Mouse (Mus musculus): ENCODE measurements at regions not wholly inside any gene's neighbourhood (a gene's known extent, or its start where the extent isn't known, plus 50 kb on each side); places are given as distances from the start of the nearest gene placed in this dataset.

DNA sequence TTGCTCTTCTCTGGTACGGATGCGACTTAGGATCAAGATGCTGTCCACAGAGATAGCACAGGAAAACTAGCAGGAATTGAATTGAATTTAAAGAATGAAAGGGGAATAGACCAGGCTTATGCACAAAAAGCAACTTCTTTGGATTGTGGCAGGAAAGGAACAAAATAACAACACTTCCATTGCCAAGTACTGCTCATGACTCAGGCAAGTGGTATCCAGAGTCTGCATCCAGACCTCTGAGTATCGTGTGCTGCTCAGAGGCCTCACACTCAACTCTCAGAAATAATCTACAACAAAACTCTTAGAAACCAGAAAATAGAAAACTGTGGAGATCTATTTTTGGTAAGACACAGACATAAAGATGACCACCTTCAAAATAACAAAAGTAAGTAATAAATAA, 176.1 kb upstream of the Egflam start:
- DNase-seq (ENCODE audit: low read depth, low spot score), result no peak

DNA sequence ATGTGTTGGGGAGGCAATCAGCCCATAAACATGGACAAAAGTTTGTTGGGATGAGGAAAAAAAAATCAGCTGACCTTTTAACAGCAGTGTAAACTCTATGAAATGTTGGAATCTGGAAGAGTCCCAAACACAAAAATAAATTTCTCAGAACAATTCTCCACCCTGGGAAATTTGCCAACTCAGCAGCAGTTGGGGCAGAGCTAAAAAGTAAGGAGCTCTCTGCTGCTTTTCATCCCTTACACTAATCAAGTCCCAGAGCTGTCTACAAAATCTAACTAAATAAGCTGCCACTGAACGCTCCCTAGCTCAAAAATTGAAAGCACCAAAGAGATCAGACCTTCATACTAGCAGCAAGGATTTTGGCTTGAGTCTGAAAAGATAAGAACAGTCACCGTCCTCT, 176.6 kb upstream of the Egflam start:
- DNase-seq (ENCODE audit: low read depth, low spot score), result no peak

DNA sequence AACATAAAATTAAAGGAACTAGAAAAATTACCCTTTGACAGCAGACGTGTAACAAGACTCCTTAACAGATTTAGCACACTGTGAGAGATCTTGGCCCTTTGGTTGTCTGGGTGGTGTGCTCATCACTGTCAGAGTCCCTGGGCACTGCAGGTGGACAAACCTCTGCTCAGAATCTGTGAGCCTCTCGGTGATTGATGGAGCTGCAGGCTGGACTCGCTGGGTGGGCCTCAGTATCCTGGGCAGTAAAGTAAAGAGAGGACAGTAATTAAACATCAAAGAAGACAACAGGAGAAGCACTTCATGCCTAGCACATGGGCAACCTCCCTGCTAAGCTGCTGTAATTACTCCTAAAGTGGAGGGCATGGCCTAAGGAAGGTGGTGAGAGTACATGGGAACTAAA, 180.2 kb upstream of the Egflam start:
- DNase-seq (ENCODE audit: low read depth, low spot score), result no peak

DNA sequence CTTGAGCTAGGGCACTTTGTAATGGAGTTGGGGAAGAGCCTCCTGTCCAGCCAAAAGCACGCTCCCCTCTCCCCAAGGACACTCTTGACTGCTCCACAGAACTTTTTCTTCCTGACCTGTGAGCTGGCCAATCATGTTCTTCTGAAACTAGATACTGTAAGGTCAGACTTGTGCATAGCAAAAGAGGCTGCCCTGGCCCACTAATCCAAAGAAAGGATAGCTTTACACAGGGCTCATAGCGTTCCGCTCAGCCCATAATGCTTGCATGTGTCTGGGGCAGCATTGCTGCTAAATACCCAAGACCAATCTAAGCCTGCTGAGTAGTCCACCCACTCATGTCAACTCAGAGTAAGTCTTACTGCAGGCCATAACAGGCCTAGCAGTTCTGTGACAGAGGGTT, 189.0 kb upstream of the Egflam start:
- no peak for DNase-seq (ENCODE audit: low read depth, low spot score)

DNA sequence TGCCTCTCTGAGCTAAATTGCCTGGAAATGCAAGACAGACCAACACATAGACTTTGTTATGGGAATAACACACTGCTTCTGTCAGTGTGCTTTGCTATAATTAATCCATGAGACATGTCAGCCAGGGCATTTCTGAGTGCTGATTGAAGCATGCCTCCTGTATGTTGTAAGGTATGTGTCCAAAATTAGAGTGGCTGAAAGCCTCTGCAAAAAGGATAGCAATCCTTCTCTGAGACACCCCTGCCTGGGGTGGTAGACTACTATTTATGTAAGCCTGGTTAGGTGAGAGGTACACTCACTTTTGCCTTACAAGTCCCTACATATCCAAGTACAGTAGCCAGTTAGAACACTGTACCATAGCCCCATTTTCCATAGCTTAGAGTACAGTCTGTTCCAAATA, 193.3 kb upstream of the Egflam start:
- DNase-seq (ENCODE audit: low read depth, low spot score), result no peak

DNA sequence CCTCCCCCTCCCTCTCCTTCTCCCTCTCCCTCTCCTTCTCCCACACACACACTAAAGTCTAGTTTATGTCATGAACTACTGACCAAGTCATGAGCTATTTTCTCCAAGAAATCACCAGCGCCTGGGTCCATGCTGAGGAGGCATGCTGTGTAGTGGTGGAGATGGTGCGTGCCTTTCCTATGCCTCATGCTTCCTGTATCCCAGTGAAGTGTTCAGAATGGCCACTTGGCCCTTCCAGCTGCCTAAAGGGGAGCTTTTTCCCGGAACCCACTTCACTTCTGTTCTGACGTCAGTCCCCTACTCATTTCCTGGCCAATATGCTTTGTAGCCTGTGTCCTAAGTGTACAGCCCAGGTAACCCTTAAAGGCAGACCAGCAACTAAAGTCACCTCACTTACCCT, 199.1 kb upstream of the Egflam start:
- no peak for DNase-seq (ENCODE audit: low read depth, low spot score)

DNA sequence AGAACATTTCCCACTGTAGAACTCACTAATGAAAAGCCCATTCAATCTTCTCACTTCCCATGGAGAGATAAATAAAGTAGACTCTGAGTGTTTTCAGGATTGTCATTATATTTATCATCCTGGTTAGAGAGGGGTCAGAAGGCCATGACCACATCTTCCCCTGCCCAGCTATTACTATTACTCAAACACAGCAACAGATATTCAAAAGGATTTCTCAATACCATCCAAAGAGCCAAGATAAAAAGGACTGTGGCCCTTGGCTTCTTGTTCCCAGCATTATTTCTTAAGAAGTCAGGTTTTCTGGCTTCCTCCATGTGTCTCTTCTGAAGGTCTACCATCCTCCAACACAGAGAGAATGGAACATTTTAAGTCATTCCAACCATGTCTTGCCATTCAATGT, 199.6 kb upstream of the Egflam start:
- DNase-seq (ENCODE audit: low read depth, low spot score), result no peak

DNA sequence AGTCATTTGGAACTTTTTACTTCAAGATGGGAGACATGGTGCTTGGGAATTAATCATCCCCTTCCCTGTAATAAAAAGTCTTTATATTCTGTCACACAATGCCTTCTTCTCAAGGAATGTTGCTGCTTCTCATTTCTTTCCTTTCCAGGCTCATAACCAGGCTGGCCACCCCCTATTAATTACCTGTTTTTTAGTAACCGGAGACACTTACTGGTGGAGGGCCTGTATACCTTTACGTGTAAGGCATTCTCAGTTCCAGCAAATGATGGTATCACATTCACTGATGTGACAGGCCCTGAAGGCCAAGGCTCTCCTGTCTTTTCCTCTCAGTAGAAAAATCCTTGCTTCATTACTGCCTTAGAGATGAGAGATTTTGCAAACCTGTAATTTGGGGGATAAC, 203.3 kb upstream of the Egflam start:
- DNase-seq (ENCODE audit: low read depth, low spot score), result no peak

DNA sequence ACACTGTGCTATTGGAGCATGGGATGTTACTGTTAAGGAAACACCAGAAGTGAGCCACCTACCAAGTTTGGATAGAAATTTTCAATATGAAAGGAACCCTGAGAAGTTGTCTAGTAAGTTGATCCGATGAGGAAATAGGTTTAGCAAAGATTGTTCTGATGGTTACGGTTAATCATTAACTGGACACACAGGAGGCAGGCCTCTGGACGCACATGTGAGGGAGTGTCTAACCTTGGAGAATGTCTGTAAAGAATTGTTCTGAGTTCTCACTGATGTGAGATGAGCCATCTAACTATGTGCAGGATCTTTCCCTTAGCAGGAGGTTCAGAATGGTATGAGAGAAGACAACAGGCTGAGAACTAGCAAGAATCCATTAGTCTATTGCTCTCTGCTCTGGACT, 205.8 kb upstream of the Gdnf start:
- no peak for DNase-seq (ENCODE audit: low read depth, low spot score)

DNA sequence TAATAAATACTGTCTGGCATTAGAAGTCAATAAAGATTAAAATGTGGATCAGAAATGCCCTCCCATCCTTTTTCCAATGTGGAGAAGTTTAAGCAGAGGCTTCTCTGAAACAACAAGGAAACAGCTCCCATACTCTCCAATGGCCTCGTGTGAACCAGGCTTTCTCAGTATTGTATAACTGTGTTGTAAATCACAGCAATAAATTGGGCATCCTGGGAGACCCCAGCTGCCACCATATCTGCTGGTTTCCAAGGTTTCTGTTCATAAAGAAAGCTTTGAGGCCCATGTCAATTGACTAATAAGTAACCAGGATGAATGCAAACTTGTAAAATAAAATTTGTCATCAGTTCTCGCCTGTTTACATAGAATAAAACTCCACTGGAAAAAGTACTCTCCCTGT, 192.7 kb upstream of the Gdnf start:
- no peak for DNase-seq (ENCODE audit: low read depth, low spot score)

DNA sequence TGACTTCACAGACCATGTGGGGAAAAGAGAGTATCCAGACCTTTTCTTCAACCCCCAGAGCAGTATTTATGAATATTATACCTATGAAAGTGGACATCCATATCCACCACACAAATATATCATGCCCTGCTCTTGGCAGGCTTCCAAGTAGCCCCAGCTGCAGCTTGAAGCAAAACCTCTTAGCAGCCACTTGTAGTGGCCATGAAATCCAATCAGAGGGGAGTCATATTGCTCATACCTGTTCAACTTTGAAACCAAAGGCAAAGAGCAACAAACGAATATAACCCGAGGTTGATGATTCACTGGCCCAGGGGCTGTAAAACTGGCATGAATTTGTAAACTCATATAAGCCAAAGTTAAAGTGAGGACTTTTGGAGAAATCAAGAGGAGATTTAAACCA, 187.6 kb upstream of the Gdnf start:
- no peak for DNase-seq (ENCODE audit: low read depth, low spot score)

DNA sequence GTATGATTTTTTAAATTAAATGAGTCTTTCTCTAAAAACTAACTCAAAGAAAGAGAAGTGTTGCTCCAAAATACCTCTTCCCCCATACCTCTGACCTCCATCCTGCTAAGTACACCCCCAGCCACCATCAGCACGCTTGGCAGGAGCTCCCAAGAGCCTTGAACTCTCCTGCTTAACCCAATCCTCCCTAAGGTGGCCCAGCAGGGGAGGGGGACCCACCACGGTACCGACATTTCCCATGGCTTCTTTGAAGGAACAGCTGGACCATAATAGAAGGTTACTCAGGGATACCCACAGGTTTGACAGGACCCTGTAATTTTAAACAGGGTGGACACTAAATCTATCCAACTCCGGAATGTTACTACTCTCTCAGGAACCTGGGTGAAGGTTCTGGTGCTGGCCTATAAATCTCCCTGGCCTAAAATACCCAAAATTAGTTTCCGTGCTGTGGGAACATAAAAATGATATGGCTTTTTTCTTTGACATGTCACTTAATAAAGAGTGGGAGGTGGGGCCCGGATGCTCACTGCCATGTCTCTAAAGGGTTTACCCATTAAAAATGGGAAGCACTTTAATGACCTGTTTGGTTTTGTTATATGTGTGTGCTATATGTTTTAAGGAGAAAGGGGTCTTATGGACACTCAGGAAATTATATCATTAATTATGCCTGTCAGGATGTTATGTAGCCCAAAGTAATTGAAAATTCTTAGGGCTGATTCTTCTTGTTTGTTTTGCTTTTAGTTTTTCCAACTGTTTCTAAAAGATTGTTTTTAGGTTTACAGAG, 185.8 kb upstream of the Gdnf start:
- DNase-seq (ENCODE audit: low read depth, low spot score), result no peak

DNA sequence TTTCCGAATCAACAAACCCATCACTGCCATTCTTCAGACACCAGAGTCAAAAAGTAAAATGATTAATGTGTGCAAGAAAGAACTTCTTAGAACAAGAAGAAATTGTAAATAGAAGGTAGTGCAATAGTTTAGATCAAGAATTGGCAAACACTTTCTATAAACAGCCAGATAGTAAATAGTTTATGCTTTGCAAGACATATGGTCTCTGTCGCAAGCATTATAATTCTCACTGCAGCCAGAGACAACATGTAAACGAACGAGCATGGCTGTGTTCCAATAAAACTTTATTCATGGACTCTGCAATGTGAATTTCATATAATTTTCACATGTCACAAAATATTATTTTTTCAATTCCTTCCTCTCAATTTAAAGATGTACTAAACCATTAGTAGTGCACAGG, 180.8 kb upstream of the Gdnf start:
- DNase-seq (ENCODE audit: low read depth, low spot score), result no peak

DNA sequence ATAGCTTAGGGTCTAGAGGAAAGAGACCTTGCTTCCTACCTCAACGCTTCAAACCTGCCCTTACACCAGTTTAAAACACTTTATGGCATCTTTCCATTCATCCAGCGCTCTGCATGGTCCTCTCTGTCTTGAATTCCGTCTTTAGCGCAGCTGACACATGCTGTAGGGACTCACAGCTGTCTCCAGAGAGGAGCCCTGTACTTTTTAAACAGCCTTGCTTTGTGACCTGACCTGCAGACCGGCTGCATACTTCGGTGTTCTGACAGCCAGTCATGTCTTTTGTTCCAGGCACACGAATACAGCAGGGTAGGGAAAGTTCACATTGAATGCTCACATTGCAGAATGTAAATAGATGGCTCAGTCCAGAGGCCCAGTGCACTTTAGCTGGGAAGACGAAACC, 175.4 kb upstream of the Gdnf start:
- no peak for DNase-seq (ENCODE audit: low read depth, low spot score)

DNA sequence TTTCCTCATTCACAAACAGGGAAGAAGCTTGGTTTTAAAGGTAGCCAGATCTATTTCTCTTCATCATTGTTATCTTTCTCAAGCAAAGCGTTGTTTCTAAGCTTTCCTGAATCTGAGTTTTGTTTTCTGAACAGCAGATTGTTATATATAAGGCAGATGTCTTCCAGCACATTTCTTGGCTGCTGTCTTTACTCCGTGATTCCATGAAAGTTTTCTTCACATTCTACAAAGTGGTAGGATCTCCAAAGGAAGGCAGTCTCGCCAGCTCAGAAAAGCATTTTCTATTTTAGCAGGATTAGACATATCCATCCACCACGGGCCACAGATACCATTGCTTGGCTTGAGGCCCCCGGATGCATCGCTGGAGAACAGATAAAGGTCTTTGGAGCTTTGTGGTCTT, 171.2 kb upstream of the Gdnf start:
- no peak for DNase-seq (ENCODE audit: low read depth, low spot score)

DNA sequence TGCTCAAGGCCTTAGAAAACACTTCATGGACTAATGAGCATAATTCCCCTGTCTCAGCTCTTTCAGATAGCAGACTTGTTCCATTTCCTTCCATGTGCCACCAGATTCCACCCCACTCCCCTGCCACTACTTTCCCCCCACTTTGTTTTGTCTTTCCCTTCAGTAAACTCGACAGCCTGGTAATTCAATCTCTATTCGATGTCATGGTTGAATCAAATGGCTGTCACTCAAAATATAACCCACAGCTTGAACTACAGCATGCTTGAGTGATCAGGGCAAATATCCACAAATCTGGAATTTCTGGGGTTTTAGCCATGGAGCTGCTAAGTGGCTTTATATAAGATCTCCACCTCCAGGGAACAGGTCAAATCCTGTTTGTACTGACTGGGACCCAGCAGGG, 168.6 kb upstream of the Gdnf start:
- no peak for DNase-seq (ENCODE audit: low read depth, low spot score)

DNA sequence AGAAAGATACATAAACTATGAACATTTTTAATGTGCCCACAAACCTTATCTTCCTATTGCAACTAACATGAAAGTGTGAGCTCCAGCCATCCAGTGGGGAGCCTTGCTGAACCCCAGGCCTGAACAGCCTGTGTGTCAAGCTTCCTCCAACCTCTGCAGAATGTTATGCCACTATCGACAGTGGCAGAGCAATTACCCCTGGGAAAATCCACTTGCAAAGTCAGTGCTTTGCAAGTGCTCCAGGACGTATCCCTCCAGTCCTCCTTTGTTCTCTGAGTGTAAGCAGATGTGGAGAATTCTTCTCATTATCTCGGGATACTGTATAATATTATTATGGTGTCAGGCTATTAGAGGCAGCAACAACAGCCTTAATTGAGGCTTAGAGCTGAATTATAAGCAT, 159.9 kb upstream of the Gdnf start:
- DNase-seq (ENCODE audit: low read depth, low spot score), result no peak

DNA sequence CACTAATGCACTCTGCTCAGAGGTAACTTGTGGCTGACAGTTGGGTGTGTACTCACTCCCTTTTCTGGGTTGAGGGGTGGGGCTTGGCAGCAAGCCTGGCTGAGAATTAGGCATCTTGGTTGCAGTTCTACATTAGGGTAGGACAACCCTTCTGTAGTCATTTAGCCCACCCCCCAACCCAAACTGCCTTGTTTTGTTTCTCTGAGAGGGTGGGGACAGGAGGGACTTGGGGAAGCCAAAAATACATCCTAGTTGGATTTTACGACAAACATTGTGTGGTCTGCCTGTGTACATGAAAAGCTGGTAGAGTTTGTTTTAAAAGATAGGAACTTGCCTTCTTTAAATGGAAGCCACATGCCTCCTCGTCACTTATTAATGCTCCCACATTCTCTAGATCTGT, 146.8 kb upstream of the Gdnf start:
- no peak for DNase-seq (ENCODE audit: low read depth, low spot score)

DNA sequence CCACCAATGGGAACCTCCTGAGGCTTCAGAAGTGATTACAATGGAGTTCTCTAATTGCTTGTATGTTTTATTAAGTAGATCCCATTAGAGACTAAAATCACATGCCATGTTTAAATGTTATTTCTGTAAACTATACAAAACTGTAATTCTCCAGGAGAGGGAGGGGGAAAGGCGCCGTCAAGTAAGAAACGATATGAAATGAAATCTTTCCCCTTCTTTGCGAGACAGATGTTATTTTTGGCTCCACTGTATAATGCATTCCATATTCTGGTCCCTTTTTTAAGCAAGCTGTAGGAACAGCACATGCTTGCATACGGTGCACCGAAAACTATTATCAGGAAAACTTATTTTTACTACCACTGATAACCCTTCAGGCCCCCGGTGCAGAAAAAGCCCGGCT, 141.0 kb upstream of the Gdnf start:
- no peak for DNase-seq (ENCODE audit: low read depth, low spot score)

DNA sequence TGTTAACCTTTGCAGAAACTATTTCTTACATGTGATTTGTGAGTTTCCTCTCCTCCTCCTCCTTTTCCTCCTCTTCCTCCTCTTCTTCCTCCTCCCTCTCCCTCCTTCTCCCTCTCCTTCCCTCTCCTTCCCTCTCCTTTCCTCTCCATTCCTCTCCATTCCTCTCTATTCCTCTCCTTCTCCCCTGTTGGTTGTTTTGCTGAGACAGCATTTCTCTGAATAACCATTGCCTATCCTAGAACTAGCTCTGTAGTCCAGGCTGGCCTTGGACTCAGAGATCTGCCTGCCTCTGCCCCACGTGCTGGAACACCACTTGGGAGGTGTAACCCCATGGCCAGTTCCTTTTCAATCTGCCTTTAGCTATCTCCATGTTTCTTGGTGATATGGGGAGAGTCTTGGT, 133.7 kb upstream of the Gdnf start:
- DNase-seq (ENCODE audit: low read depth, low spot score), result no peak

DNA sequence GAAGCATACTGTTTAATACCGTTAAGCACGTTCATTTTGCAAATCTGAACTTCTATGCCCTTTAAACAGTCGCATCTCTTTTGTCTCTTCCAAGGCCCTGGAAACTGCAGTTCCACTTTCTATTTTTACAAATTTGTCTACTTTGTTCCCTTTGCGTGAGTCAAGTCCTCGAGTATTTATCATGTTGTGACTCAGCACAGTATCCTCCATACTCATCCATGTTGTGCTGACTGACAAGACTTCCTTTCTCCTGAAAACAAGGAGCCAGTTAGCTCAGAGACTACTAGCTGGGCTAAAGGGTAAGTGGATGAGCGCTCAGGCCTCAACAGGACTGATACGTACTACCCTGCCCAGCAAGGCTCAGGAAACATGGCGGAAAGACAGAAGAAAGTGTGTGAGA, 131.9 kb upstream of the Gdnf start:
- no peak for DNase-seq (ENCODE audit: low read depth, low spot score)

DNA sequence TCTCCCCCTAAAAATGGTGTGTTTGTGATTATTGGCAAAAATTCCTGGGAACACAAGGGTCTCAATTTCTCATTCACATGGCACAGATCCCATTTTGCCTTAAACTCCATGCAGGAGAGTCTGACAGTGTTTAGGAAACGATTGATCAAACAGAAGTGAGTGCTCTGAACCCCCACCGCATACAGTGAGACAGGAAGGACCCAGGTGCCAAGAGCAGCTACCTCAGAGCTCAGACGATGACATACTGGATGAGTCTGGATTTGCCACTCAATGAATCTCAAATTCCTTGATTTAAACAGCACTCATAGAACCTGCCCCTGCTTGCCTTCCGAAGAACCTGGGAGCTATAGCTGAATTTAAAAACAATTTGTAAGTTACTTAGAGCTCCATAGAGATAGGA, 129.6 kb upstream of the Gdnf start:
- no peak for DNase-seq (ENCODE audit: low read depth, low spot score)

DNA sequence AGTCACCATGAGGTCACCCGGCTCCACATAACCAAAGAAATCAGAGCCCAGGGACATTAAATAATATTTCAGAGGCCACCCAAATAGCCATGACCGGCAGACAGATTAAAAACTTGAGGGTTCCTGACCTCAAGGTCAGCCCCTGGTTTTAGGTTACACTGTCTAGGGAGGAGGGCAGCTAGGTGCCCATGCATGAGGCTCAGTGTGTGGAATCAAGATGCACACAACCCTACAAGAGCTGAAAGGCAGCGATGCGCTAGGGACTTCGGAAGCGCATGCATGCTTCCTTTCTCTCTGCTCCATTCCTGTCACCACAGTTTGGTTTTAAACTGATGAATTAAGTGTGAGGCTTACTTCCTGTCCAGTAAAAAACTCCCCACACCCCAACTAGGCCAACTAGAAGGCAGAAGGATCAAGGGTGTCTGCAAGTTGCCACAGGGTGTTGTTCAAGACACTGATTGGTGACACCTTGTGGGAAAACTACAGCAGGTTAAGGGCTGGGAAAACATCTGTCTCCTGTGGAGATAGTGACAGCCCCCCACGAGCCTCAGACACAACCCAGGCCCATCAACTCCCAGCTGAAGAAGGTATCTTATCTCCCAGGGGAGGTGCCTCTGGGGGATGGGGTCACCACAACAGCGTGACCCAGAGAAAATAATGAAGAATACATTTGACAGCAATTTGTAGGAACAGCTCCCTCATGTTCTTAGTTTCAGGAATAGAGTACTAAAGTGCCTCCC, 127.2 kb upstream of the Gdnf start:
- no peak for DNase-seq (ENCODE audit: low read depth, low spot score)

DNA sequence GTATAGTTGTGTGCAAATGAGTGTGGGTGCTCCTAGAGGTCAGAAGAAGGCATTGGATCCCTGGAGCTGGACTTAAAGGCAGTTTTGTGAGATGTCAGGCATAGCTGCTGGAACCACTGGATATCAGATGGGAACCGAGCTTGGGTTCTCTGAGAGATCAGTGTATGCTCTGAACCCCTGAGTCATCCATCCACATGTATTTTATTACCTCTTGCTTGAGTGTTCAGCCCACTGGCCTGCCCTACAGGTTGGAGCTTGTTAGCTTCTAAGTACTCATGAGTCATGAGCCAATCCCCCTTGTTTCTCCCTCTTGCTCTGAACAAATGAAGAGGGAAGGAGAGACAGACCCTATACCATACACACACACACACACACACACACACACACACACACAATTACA, 119.4 kb upstream of the Gdnf start:
- DNase-seq (ENCODE audit: low read depth, low spot score), result no peak

All from CD4-positive helper T cell, adult 2 months (primary cell).